Mouse (Mus musculus): ENCODE measurements around the gene Qpct. TPM values are rescaled to one million over a fixed set of nuclear protein-coding genes. Genes with fewer than 3 reads are reported as not detected.

The Qpct gene
- polyA plus RNA-seq, 1 experiment, result 2.7 TPM

DNA sequence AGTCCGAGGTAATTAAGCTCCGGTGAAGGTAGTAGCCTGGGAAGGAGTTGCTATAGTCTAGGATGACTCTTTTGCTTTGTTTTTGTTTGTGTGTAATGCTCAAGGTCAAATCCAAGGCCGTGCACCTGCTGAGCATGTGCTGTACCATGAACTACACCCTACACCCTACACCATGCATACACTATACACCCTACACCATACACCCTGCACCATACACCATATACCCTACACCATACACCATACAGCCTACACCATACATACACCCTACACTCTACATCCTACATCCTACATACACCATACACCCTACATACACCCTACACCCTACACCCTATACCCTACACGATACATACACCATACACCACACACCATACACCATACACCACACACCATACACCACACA lies 18.9 kb upstream of the Qpct start:
- Histone ChIP-seq H3K4me1 (replicated peaks; ENCODE audit: control insufficient read depth, insufficient read depth, low read length) (no peaks in the 10 kb centered on the region), H3K4me3 (ENCODE audit: control insufficient read depth, insufficient read depth, low read length) (no peak overlapping the region), H3K27ac (ENCODE audit: control insufficient read depth, insufficient read depth, low read length) (no peak overlapping the region), H3K36me3 (ENCODE audit: control insufficient read depth, insufficient read depth, low read length) (no peaks in the 10 kb centered on the region), H3K27me3 (ENCODE audit: control insufficient read depth, insufficient read depth, low read length) (no peaks in the 10 kb centered on the region)
- TF ChIP-seq POLR2A (IDR thresholded peaks at IDR 0.05; ENCODE audit: control insufficient read depth, extremely low read depth, insufficient read depth, low read length, poor library complexity), result no peak
- WGBS, result 96% methylated on average over 4 of the region's 4 CpGs
- DNase-seq, result no peak

DNA sequence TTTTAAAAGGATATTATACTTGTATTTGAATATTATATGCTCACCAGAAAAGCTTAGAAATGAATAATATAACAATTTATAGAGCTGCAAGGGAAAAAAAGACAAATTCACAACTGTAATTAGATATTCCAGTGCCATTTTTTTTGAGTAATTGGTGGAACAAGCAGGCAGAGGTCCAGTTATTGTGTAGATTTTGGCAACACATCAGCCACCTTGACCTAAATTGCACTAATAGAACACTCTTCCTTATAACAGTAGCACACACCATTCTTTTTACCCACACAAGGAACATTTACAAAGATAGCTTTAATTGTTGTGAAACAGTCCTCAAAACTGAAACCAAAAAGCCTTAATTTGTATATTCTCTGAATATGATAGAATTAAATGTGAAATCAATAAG lies 12.0 kb upstream of the Qpct start:
- H3K27me3 ChIP-seq (ENCODE audit: control insufficient read depth, insufficient read depth, low read length), result no peaks in the 10 kb centered on the region
- no peak for TF ChIP-seq CTCF (IDR thresholded peaks at IDR 0.05; ENCODE audit: borderline replicate concordance, control insufficient read depth, extremely low read depth, insufficient read depth, low read length, poor library complexity)
- TF ChIP-seq POLR2A (IDR thresholded peaks at IDR 0.05; ENCODE audit: control insufficient read depth, extremely low read depth, insufficient read depth, low read length, poor library complexity), result no peak
- no peak overlapping the region for H3K4me3 ChIP-seq (ENCODE audit: control insufficient read depth, insufficient read depth, low read length)
- H3K27ac ChIP-seq (ENCODE audit: control insufficient read depth, insufficient read depth, low read length), result no peak overlapping the region
- H3K36me3 ChIP-seq (ENCODE audit: control insufficient read depth, insufficient read depth, low read length), result no peaks in the 10 kb centered on the region
- DNase-seq, result no peak
- peaks cover 5% of the 10 kb centered on the region for H3K4me1 ChIP-seq (replicated peaks; ENCODE audit: control insufficient read depth, insufficient read depth, low read length)

DNA sequence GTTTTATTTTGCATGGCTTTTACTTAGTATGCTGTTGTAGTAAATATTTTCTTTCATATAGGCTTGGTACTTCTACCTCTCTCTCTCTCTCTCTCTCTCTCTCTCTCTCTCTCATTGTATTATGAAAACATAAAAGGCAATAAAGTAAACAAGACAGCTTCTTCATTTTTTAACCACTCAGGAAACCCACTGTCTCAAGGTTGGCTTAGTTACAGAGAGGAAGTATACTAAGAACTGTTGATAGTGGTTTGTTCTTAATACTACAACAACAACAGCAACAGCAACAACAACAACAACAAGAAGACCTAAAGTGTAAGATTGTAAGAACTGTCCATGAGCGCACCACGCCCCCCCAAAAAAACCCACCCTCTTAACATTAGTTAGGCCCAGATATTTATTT lies 8.0 kb upstream of the Qpct start:
- Histone ChIP-seq H3K4me3 (ENCODE audit: control insufficient read depth, insufficient read depth, low read length) (no peak overlapping the region), H3K27me3 (ENCODE audit: control insufficient read depth, insufficient read depth, low read length) (no peaks in the 10 kb centered on the region), H3K4me1 (replicated peaks; ENCODE audit: control insufficient read depth, insufficient read depth, low read length) (peaks cover 5% of the 10 kb centered on the region), H3K36me3 (ENCODE audit: control insufficient read depth, insufficient read depth, low read length) (no peaks in the 10 kb centered on the region), H3K27ac (ENCODE audit: control insufficient read depth, insufficient read depth, low read length) (no peak overlapping the region)
- no peak for DNase-seq
- 98% methylated on average over 2 of the region's 2 CpGs for WGBS
- TF ChIP-seq POLR2A (IDR thresholded peaks at IDR 0.05; ENCODE audit: control insufficient read depth, extremely low read depth, insufficient read depth, low read length, poor library complexity), result no peak
- TF ChIP-seq CTCF (IDR thresholded peaks at IDR 0.05; ENCODE audit: borderline replicate concordance, control insufficient read depth, extremely low read depth, insufficient read depth, low read length, poor library complexity), result no peak

DNA sequence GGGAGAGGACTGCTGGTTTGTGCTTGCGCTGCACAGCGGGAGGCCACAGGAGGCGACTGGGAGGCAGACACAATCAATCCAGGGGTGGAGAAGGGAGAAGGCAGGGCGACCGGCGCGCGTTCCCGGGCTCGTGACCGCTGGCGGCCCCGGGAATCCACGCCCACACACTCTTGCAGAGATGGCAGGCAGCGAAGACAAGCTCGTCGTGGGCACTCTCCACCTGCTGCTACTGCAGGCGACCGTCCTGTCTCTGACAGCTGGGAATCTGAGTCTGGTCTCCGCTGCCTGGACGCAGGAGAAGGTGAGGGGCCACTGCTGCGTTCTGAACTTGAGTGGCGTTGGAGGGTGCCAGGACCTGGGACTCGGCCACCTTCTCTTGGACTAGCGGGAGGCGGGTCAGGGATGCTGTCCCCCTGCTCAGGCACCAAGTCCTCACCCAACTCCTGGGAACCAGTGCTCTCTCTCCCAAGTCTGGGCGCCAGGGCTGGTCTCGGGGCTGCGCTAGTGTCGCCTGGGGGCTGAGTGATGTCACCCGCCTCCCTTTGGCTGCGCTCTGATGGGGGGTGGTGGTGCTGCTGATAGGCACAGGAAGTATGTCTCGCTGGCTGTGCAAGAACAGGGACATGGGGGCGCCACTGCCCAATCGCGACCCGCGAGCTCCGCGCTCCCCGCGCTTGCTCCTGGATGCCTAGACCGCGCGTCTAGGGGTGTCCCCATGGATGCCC lies 544 bp downstream of the Qpct start:
- TF ChIP-seq POLR2A (IDR thresholded peaks at IDR 0.05; ENCODE audit: control insufficient read depth, extremely low read depth, insufficient read depth, low read length, poor library complexity) (no peak), CTCF (IDR thresholded peaks at IDR 0.05; ENCODE audit: borderline replicate concordance, control insufficient read depth, extremely low read depth, insufficient read depth, low read length, poor library complexity) (0 out of 2 replicates have a peak, but pooled peaks have one; percentile 15)
- Histone ChIP-seq H3K4me3 (ENCODE audit: control insufficient read depth, insufficient read depth, low read length) (peak overlapping the region; percentile 66), H3K36me3 (ENCODE audit: control insufficient read depth, insufficient read depth, low read length) (no peaks in the 10 kb centered on the region), H3K27me3 (ENCODE audit: control insufficient read depth, insufficient read depth, low read length) (no peaks in the 10 kb centered on the region), H3K27ac (ENCODE audit: control insufficient read depth, insufficient read depth, low read length) (no peak overlapping the region), H3K4me1 (replicated peaks; ENCODE audit: control insufficient read depth, insufficient read depth, low read length) (peaks cover 6% of the 10 kb centered on the region)
- 2% methylated on average over 45 of the region's 45 CpGs for WGBS
- peak; percentile 72 for DNase-seq

DNA sequence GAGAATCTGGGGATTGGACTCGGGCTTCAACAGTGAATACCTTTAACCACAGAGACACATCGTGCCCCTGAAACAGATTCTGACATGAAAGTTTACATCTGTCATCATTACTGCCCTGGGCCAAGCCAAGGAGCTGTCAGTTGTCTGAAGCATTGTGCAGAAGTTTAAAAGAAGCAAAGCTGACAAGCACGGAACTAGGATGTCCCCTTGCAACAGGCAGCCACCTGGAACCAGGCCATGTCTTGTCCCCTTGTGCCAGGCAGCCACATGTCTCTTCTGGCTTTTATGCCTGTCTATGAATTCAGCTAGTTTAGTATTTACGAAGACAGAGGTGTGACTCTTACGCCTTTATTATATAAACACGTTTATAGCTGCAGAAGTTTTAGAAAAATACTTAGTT lies 6.6 kb downstream of the Qpct start:
- H3K36me3 ChIP-seq (ENCODE audit: control insufficient read depth, insufficient read depth, low read length), result no peaks in the 10 kb centered on the region
- no peaks in the 10 kb centered on the region for H3K27me3 ChIP-seq (ENCODE audit: control insufficient read depth, insufficient read depth, low read length)
- TF ChIP-seq CTCF (IDR thresholded peaks at IDR 0.05; ENCODE audit: borderline replicate concordance, control insufficient read depth, extremely low read depth, insufficient read depth, low read length, poor library complexity), result no peak
- TF ChIP-seq POLR2A (IDR thresholded peaks at IDR 0.05; ENCODE audit: control insufficient read depth, extremely low read depth, insufficient read depth, low read length, poor library complexity), result no peak
- whole genome bisulfite sequencing, result 90% methylated on average over 6 of the region's 6 CpGs
- no peak overlapping the region for H3K27ac ChIP-seq (ENCODE audit: control insufficient read depth, insufficient read depth, low read length)
- H3K4me1 ChIP-seq (replicated peaks; ENCODE audit: control insufficient read depth, insufficient read depth, low read length), result no peaks in the 10 kb centered on the region
- H3K4me3 ChIP-seq (ENCODE audit: control insufficient read depth, insufficient read depth, low read length), result no peak overlapping the region
- DNase-seq, result no peak

DNA sequence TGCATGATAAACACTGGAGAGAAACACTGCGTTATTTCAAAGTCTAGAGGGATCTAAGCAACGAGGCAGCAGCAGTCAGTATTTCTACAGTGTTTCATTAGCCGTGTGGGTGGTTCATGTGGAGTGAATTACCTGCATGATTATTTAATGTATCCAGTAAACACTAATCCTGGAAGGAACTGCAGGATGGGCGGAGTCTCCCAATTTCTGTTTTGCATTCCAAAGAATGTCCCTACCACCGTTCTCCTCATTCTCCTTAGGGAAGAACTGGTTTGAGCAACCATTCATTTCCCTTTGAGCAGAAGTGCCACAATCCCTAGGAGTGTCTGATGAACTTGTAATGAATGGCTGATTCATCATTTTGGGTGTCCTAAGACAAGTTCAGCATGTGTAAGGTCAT lies 8.5 kb downstream of the Qpct start:
- TF ChIP-seq CTCF (IDR thresholded peaks at IDR 0.05; ENCODE audit: borderline replicate concordance, control insufficient read depth, extremely low read depth, insufficient read depth, low read length, poor library complexity) (no peak), POLR2A (IDR thresholded peaks at IDR 0.05; ENCODE audit: control insufficient read depth, extremely low read depth, insufficient read depth, low read length, poor library complexity) (no peak)
- 97% methylated on average over 5 of the region's 5 CpGs for WGBS
- H3K36me3 ChIP-seq (ENCODE audit: control insufficient read depth, insufficient read depth, low read length), result no peaks in the 10 kb centered on the region
- H3K27me3 ChIP-seq (ENCODE audit: control insufficient read depth, insufficient read depth, low read length), result no peaks in the 10 kb centered on the region
- H3K4me3 ChIP-seq (ENCODE audit: control insufficient read depth, insufficient read depth, low read length), result no peak overlapping the region
- no peak overlapping the region for H3K27ac ChIP-seq (ENCODE audit: control insufficient read depth, insufficient read depth, low read length)
- DNase-seq, result no peak
- H3K4me1 ChIP-seq (replicated peaks; ENCODE audit: control insufficient read depth, insufficient read depth, low read length), result no peaks in the 10 kb centered on the region

DNA sequence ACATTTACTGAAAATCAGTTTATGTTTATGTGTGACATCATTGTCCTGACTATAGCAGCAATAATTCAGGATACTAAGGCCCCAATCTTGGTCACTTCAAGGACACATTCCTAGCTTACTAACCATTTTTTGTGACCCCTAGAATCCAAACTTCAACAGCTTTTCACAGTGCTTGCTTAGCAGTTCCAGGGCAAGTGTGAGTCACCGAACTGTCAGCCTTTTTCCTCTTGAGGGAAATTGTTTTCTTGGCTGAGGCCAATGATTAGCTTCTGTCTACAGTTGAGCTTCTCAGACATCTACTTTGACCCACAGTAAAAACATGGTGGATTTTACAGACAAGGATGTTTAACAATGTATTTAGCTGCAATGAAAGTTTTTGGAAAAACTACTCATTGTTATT lies 12.5 kb downstream of the Qpct start:
- TF ChIP-seq CTCF (IDR thresholded peaks at IDR 0.05; ENCODE audit: borderline replicate concordance, control insufficient read depth, extremely low read depth, insufficient read depth, low read length, poor library complexity) (no peak), POLR2A (IDR thresholded peaks at IDR 0.05; ENCODE audit: control insufficient read depth, extremely low read depth, insufficient read depth, low read length, poor library complexity) (no peak)
- DNase-seq, result no peak
- WGBS, result 94% methylated on average over 1 of the region's 1 CpGs
- Histone ChIP-seq H3K4me1 (replicated peaks; ENCODE audit: control insufficient read depth, insufficient read depth, low read length) (no peaks in the 10 kb centered on the region), H3K4me3 (ENCODE audit: control insufficient read depth, insufficient read depth, low read length) (no peak overlapping the region), H3K36me3 (ENCODE audit: control insufficient read depth, insufficient read depth, low read length) (no peaks in the 10 kb centered on the region), H3K27me3 (ENCODE audit: control insufficient read depth, insufficient read depth, low read length) (no peaks in the 10 kb centered on the region), H3K27ac (ENCODE audit: control insufficient read depth, insufficient read depth, low read length) (no peak overlapping the region)

Data from thymus, adult 2 months (tissue).